Mouse (Mus musculus) heart, postnatal 36 days (tissue): ENCODE data around the gene Ghsr. TPM values are rescaled to one million over a fixed set of nuclear protein-coding genes. Genes with fewer than 3 reads are reported as not detected.

Source experiments
- DNase-seq, 2 experiments: peaks; one replicate each; pipeline ENCODE4 v3.0.0; 2021 to 2022
- intact Hi-C: fragments of 180-260 bp; cut with DNase I; formaldehyde crosslinking; loops from one replicate; pipeline ENCODE4 v1.15.1; 2025
- total RNA-seq, 2 experiments: library from RNA; stranded (reverse); gene quantifications; 2 replicates each; pipeline ENCODE4 v1.2.3; 2021

The Ghsr gene
- total RNA-seq, 2 experiments from 2014 or later = not detected

GRCm38 (mm10) chr3:27406440-27406839 lies 35.3 kb downstream of the Ghsr start:
- no peak for DNase-seq
- intact Hi-C loops = no loop called here

- intact Hi-C loops = no loop called here
- DNase-seq = no peak
Measured at GRCm38 (mm10) chr3:27408564-27408963, 37.4 kb downstream of the Ghsr start.

DNA sequence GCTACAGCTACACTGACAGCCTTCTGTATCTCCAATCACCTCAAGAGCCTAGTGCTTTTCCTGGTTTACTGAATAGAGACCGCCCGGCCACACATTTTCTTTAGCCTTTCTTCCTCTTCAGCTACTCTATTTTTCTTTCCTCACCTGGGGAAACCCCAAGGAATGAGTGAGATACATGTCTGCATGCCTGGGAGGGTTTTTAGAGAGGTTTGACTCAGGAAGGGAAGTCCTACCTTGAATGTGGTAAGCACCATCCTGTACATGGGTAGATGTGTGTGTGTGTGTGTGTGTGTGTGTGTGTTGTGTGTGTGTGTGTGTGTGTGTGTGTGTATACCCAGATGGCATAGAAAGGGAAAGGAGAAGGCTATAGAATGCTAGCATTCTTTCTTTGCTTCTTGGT lies 40.1 kb downstream of the Ghsr start:
- DNase-seq = no peak
- intact Hi-C loops = no loop called here

GRCm38 (mm10) chr3:27413566-27413965 lies 42.4 kb downstream of the Ghsr start:
- DNase-seq = no peak
- intact Hi-C loops = no loop called here

DNA sequence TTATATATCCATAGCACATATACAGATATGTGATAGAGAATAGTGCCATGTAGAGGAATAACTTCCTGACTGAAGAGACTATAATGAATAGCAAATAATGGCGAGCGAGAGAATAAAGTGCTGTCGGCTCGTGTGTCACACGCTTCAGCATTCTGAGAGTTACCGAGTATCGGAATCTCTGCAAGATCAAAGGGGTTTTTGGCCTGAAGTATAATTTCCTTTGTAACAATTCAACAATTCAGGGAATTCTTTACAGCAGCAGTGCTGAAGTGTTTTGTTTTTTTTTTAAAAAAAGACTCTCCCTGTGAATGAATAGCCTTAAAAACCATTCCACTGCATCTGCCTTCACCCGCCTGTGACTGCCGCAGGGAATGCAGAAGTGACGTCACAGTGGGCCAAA lies 45.6 kb downstream of the Ghsr start:
- DNase-seq = no peak
- intact Hi-C loops = no loop called here

- no peak for DNase-seq
- intact Hi-C loops = no loop called here
Measured at GRCm38 (mm10) chr3:27418602-27419001, 47.5 kb downstream of the Ghsr start.

- intact Hi-C loops = no loop called here
- no peak for DNase-seq
Measured at GRCm38 (mm10) chr3:27421980-27422379, 50.8 kb downstream of the Ghsr start.

- intact Hi-C loops = no loop called here
- DNase-seq = no peak
Measured at GRCm38 (mm10) chr3:27422521-27422920, 51.4 kb downstream of the Ghsr start.

GRCm38 (mm10) chr3:27424049-27424667 lies 53.0 kb downstream of the Ghsr start:
- DNase-seq = no peak
- intact Hi-C loops = no loop called here

GRCm38 (mm10) chr3:27427406-27427805 lies 56.3 kb downstream of the Ghsr start:
- DNase-seq = no peak
- intact Hi-C loops = no loop called here

Other genes starting within 250 kb of the Ghsr start
- gene Ect2, start 217.5 kb upstream of the Ghsr start, total RNA-seq = under 1 TPM; 0.78 to 0.79 TPM
- gene Nceh1, start 188.4 kb upstream of the Ghsr start, total RNA-seq = 100 to 1,000 TPM; 203 to 236 TPM
- gene Tnfsf10, start 54.3 kb upstream of the Ghsr start, total RNA-seq = 10 to 100 TPM in 1 of 2 experiments, 1 to 10 TPM in 1; 8.3 to 12.6 TPM